Mouse (Mus musculus) kidney, adult 18-20 months (tissue): ENCODE measurements around the gene Ddx19b.
"Not testable (repeated sequence)": the region's sequence is repeated elsewhere in the genome, so short reads cannot be mapped to it uniquely, and the experiment has no call there.

Experiments used
- DNase-seq: peaks from one replicate; pipeline ENCODE4 v3.0.0; 2021

The Ddx19b gene

GRCm38 (mm10) chr8:111033482-111034215 lies 2.1 kb upstream of the Ddx19b start:
- peak; percentile 96 for DNase-seq

GRCm38 (mm10) chr8:111032916-111033315 lies 1.4 kb upstream of the Ddx19b start, which contains the start of gene Aars:
Gene Aars, plus strand, starts transcription at chr8:111033144.
- no peak for DNase-seq

GRCm38 (mm10) chr8:111030045-111030444 lies 1.5 kb downstream of the Ddx19b start:
- no peak for DNase-seq

- DNase-seq = no peak
Measured at GRCm38 (mm10) chr8:111029589-111029988, 2.0 kb downstream of the Ddx19b start.

GRCm38 (mm10) chr8:111027391-111027937 lies 4.1 kb downstream of the Ddx19b start:
- DNase-seq = peak; percentile 92

- not testable (repeated sequence) for DNase-seq
Measured at GRCm38 (mm10) chr8:111026609-111027008, 4.9 kb downstream of the Ddx19b start.

- DNase-seq = not testable (repeated sequence)
Measured at GRCm38 (mm10) chr8:111010230-111010991, 21.1 kb downstream of the Ddx19b start.

GRCm38 (mm10) chr8:110997547-110998531 lies 33.7 kb downstream of the Ddx19b start, which contains the start of gene Ddx19a:
Gene Ddx19a, minus strand, starts transcription at chr8:110997800.
- DNase-seq = peak; percentile 90

- no peak for DNase-seq
Measured at GRCm38 (mm10) chr8:110996641-110997430, 34.7 kb downstream of the Ddx19b start.

GRCm38 (mm10) chr8:110990017-110990416 lies 41.5 kb downstream of the Ddx19b start:
- DNase-seq = no peak

- no peak for DNase-seq
Measured at GRCm38 (mm10) chr8:110987805-110988744, 43.5 kb downstream of the Ddx19b start.

GRCm38 (mm10) chr8:110981304-110981703 lies 50.2 kb downstream of the Ddx19b start:
- DNase-seq = no peak

GRCm38 (mm10) chr8:110977987-110978386 lies 53.6 kb downstream of the Ddx19b start:
- not testable (repeated sequence) for DNase-seq

GRCm38 (mm10) chr8:110976532-110976931 lies 55.0 kb downstream of the Ddx19b start:
- not testable (repeated sequence) for DNase-seq

- peak; percentile 85 for DNase-seq
Measured at GRCm38 (mm10) chr8:110969910-110970770, 61.4 kb downstream of the Ddx19b start.

- DNase-seq = no peak
Measured at GRCm38 (mm10) chr8:110967326-110967725, 64.2 kb downstream of the Ddx19b start.

GRCm38 (mm10) chr8:110966586-110966985 lies 65.0 kb downstream of the Ddx19b start:
- peak; percentile 33 for DNase-seq

GRCm38 (mm10) chr8:110965594-110965993 lies 66.0 kb downstream of the Ddx19b start:
- DNase-seq = peak; percentile 72

- DNase-seq = no peak
Measured at GRCm38 (mm10) chr8:110964666-110965065, 66.9 kb downstream of the Ddx19b start.
